Mouse (Mus musculus) testis, adult 2 months (tissue): Measurements from ENCODE around the gene Cdk15.

Experiments used
- CTCF ChIP-seq: fragments of 200-500 bp; IDR thresholded peaks from 2 replicates; pipeline ENCODE4 v1.5.1; 2012; ENCODE audit warnings: low read depth, mild to moderate bottlenecking, inconsistent platforms, low read length, moderate library complexity; ENCODE audit not compliant: control insufficient read depth, insufficient read depth, insufficient replicate concordance
- POLR2A ChIP-seq: fragments of 200-500 bp; IDR thresholded peaks from 2 replicates; pipeline ENCODE4 v1.6.1; 2012; ENCODE audit warnings: low read depth, mild to moderate bottlenecking, inconsistent platforms, low read length, moderate library complexity; ENCODE audit not compliant: control insufficient read depth

DNA sequence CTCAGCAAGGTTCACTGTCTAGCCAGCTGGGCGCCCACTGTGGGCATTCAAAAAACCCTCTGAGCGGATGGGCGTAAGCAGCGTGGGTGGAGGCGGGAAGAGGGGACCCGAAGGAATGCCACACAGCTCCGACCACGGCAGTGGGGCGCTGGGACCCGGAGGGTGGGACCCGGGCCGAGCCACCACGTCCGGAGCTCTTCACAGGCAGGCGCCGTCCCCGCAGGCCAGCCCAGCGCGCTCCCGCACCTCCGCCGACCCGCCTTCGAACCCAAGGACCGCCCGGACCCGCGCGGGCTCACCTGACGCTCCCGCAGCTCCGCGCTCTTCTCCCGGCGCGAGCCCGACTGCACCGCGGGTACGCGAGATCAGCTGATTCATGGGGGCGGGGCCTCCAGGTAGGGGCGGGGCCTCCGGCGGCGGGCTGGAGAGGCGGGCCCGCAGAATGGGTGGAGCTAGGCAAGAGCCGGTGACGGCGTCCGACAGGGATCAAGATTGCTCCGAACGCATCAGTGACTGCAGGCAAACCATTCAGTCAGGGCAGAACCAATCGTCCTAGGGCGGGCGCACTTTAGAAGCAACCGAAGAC lies 19.8 kb upstream of the Cdk15 start, which contains the start of gene Als2:
- peak; percentile 58 for TF ChIP-seq POLR2A
- no peak for TF ChIP-seq CTCF
